Mouse (Mus musculus) embryonic fibroblast, embryonic 13.5 days (primary cell): ENCODE results near the gene Gnb3.

Experiments used
- CTCF ChIP-seq: IDR thresholded peaks from 2 replicates; pipeline ENCODE4 v1.5.1; 2011; ENCODE audit warnings: mild to moderate bottlenecking, control low read depth, low read length, moderate library complexity, borderline replicate concordance; ENCODE audit not compliant: insufficient read depth
- POLR2A ChIP-seq: IDR thresholded peaks from 2 replicates; pipeline ENCODE4 v1.6.1; 2011; ENCODE audit warnings: low read depth, mild to moderate bottlenecking, control low read depth, low read length, moderate library complexity

GRCm38 (mm10) chr6:124856916-124857839 is 17.1 kb upstream of the Gnb3 start, which contains the start of gene P3h3:
- peak; percentile 39; the same call in 1 of the 2 replicates for TF ChIP-seq CTCF
- TF ChIP-seq POLR2A, result peak; percentile 75
